Mouse (Mus musculus): ENCODE data around the gene Gramd1b.

The Gramd1b gene

GRCm38 (mm10) chr9:40333649-40334396 is 197.4 kb downstream of the Gramd1b start:
- no peak for DNase-seq (ENCODE audit: low spot score)

- DNase-seq (ENCODE audit: low spot score), result no peak
Observed at GRCm38 (mm10) chr9:40332731-40333648, 198.2 kb downstream of the Gramd1b start.

GRCm38 (mm10) chr9:40332326-40332725 is 198.9 kb downstream of the Gramd1b start:
- no peak for DNase-seq (ENCODE audit: low spot score)

- DNase-seq (ENCODE audit: low spot score), result no peak
Observed at GRCm38 (mm10) chr9:40331411-40332286, 199.5 kb downstream of the Gramd1b start.

GRCm38 (mm10) chr9:40330609-40331382 is 200.4 kb downstream of the Gramd1b start:
- DNase-seq (ENCODE audit: low spot score), result peak; percentile 82

GRCm38 (mm10) chr9:40326260-40326915 is 204.8 kb downstream of the Gramd1b start:
- DNase-seq (ENCODE audit: low spot score), result no peak

- no peak for DNase-seq (ENCODE audit: low spot score)
Observed at GRCm38 (mm10) chr9:40324826-40325225, 206.4 kb downstream of the Gramd1b start.

- DNase-seq (ENCODE audit: low spot score), result no peak
Observed at GRCm38 (mm10) chr9:40324232-40324792, 206.9 kb downstream of the Gramd1b start.

GRCm38 (mm10) chr9:40323773-40324172 is 207.4 kb downstream of the Gramd1b start:
- DNase-seq (ENCODE audit: low spot score), result no peak

- no peak for DNase-seq (ENCODE audit: low spot score)
Observed at GRCm38 (mm10) chr9:40323171-40323570, 208.0 kb downstream of the Gramd1b start.

GRCm38 (mm10) chr9:40322372-40322771 is 208.8 kb downstream of the Gramd1b start:
- DNase-seq (ENCODE audit: low spot score), result no peak

- no peak for DNase-seq (ENCODE audit: low spot score)
Observed at GRCm38 (mm10) chr9:40321668-40322003, 209.5 kb downstream of the Gramd1b start.

GRCm38 (mm10) chr9:40320879-40321667 is 210.1 kb downstream of the Gramd1b start:
- DNase-seq (ENCODE audit: low spot score), result peak; percentile 46

- no peak for DNase-seq (ENCODE audit: low spot score)
Observed at GRCm38 (mm10) chr9:40320405-40320804, 210.8 kb downstream of the Gramd1b start.

GRCm38 (mm10) chr9:40318771-40319170 is 212.4 kb downstream of the Gramd1b start:
- DNase-seq (ENCODE audit: low spot score), result no peak

GRCm38 (mm10) chr9:40317735-40318134 is 213.4 kb downstream of the Gramd1b start:
- no peak for DNase-seq (ENCODE audit: low spot score)

GRCm38 (mm10) chr9:40316865-40317660 is 214.1 kb downstream of the Gramd1b start:
- DNase-seq (ENCODE audit: low spot score), result no peak

GRCm38 (mm10) chr9:40311813-40312212 is 219.4 kb downstream of the Gramd1b start:
- DNase-seq (ENCODE audit: low spot score), result no peak

GRCm38 (mm10) chr9:40309876-40310275 is 221.3 kb downstream of the Gramd1b start:
- DNase-seq (ENCODE audit: low spot score), result no peak

Measured in ovary, postnatal 10 days (tissue).